Mouse (Mus musculus): ENCODE data around the gene Gm7029. TPM values are rescaled to one million over a fixed set of nuclear protein-coding genes. Genes with fewer than 3 reads are reported as not detected.
A peak's percentile ranks its signal among the peaks of the same experiment; 100 is the strongest.

Gm7029 gene
- total RNA-seq, 1 experiment from 2014 or later, result not detected

- peak; percentile 23; the same call in 1 of the 2 replicates for ATAC-seq (replicated peaks; ENCODE audit: insufficient number of reproducible peaks, low FRiP score, low TSS enrichment, poor library complexity, severe bottlenecking)
These were observed 36.2 kb downstream of the Gm7029 start for GRCm38 (mm10) chr17:33909869-33910250.

DNA sequence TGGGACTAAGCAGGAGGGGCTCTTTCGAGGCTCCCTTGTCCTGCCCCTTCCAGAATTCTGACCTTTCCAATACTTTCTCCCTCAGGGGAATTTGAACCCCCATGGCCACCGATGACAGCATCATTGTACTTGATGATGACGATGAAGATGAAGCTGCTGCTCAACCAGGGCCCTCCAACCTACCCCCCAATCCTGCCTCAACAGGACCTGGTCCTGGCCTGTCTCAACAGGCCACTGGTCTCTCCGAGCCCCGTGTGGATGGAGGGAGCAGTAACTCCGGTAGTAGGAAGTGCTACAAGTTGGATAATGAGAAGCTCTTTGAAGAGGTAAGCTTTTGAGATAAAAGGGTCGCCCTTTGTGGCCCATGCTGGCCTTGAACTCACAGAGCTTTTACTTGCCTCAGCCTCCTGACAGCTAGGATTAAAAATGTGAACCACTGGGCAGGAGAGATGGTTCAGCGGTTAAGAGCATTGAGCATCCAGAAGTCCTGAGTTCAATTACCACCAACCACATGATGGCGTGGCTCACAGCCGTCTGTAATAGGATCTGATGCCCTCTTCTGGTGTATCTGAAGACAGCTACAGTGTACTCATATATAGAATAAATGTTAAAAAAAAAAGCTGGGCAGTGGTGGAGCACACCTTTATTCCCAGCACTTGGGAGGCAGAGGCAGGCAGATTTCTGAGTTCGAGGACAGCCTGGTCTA lies 36.9 kb downstream of the Gm7029 start:
- ATAC-seq (replicated peaks; ENCODE audit: insufficient number of reproducible peaks, low FRiP score, low TSS enrichment, poor library complexity, severe bottlenecking), result no peak

DNA sequence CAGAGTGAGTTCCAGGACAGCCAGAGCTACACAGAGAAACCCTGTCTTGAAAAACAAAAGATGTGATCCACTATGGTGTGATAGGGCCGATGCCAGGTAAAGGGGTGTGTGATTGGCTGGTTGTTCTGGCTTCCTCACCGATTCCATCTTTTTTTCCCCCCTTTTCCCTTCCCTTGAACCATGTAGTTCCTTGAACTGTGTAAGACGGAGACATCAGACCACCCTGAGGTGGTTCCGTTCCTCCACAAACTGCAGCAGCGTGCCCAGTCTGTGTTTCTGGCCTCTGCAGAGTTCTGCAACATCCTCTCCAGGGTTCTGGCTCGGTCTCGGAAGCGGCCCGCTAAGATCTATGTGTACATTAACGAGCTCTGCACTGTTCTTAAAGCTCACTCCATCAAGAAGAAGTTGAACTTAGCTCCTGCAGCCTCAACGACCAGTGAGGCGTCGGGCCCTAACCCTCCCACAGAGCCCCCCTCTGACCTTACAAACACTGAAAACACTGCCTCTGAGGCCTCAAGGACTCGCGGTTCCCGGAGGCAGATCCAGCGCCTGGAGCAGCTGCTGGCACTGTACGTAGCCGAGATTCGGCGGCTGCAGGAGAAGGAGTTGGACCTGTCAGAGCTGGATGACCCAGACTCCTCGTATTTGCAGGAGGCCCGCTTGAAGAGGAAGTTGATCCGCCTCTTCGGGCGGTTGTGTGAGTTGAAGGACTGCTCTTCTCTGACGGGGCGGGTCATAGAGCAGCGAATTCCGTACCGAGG lies 37.6 kb downstream of the Gm7029 start:
- ATAC-seq (replicated peaks; ENCODE audit: insufficient number of reproducible peaks, low FRiP score, low TSS enrichment, poor library complexity, severe bottlenecking), result no peak

GRCm38 (mm10) chr17:33911813-33912414 lies 38.3 kb downstream of the Gm7029 start:
- ATAC-seq (replicated peaks; ENCODE audit: insufficient number of reproducible peaks, low FRiP score, low TSS enrichment, poor library complexity, severe bottlenecking), result no peak

- ATAC-seq (replicated peaks; ENCODE audit: insufficient number of reproducible peaks, low FRiP score, low TSS enrichment, poor library complexity, severe bottlenecking), result no peak
These were observed 39.6 kb downstream of the Gm7029 start for GRCm38 (mm10) chr17:33913264-33913663.

- no peak for ATAC-seq (replicated peaks; ENCODE audit: insufficient number of reproducible peaks, low FRiP score, low TSS enrichment, poor library complexity, severe bottlenecking)
These were observed 40.3 kb downstream of the Gm7029 start for GRCm38 (mm10) chr17:33913905-33914304.

DNA sequence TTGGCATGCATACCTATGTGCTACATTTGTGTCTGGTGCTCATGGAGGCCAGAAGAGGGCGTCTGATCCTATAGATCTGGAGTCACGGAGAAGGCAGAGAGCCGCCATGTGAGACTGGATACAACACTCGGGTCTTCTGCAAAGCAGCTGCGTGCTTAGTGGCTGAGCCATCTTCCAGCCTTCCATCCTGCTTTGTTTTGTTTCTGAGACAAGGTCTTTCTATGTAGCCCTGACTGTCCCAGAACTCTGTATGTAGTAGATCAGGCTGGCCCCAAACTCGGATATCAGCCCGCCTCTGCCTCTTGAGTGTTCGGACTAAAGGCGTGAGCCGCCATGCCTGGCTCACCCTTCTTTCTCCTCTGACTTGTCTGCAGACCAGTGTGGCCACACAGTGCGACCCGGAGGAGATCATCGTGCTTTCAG lies 41.3 kb downstream of the Gm7029 start:
- ATAC-seq (replicated peaks; ENCODE audit: insufficient number of reproducible peaks, low FRiP score, low TSS enrichment, poor library complexity, severe bottlenecking), result no peak

DNA sequence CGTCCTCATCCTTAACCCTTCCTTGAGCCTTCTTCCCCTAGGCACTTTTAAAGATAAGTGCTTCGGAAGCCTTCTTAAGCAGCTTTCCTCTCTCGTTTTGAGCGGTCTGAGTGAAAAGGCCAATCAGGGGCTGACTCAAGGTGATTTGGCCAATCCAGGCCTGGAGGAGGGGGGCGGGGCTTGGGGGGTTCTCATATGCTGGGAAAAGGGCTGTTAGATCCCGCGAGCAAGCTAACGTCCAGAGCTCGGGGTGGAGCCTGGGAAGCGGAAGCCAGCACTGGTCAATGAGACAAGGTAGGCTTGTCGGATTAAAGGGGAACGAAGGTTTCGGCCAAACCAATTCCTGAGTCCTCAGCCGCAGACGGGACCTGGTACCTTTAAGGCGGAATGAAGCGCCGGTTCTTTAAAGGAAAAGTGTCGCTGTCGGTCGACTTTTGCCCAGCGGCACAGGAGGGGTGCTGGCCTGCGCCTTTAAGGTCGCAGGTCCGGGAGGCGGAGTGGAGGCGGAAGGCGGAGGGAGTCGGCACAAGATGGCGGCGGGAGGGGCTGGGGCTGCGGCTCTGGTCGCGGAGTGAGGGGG lies 42.1 kb downstream of the Gm7029 start, which contains the start of the genes Tapbp and Zbtb22:
TSS of gene Tapbp (plus strand) at position 229 of the 580 bp plus-strand sequence.
TSS of gene Zbtb22 (plus strand) at position 234 of the 580 bp plus-strand sequence.
- peak; percentile 67 for ATAC-seq (replicated peaks; ENCODE audit: insufficient number of reproducible peaks, low FRiP score, low TSS enrichment, poor library complexity, severe bottlenecking)

DNA sequence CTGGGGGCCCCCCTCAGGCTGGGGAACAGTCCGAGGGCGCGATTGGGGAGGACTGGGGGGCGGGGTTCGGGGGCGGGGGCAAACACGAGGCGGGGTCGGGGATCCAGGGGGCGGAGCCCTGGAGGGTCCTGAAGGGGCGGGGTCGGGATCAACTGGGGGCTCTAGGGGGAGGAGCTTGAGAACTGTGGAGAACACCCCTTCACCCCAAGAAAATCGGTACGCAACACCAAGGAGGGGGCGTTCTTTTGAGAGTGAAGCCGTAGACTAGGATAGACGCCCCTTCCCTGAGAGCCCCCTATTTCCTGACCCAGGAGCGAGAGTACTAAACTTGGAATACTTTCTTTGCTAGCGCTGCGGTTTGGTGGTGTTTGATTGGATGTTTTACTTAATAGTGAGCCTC lies 42.7 kb downstream of the Gm7029 start:
- no peak for ATAC-seq (replicated peaks; ENCODE audit: insufficient number of reproducible peaks, low FRiP score, low TSS enrichment, poor library complexity, severe bottlenecking)

- ATAC-seq (replicated peaks; ENCODE audit: insufficient number of reproducible peaks, low FRiP score, low TSS enrichment, poor library complexity, severe bottlenecking), result no peak
These were observed 43.4 kb downstream of the Gm7029 start for GRCm38 (mm10) chr17:33916847-33917655.

DNA sequence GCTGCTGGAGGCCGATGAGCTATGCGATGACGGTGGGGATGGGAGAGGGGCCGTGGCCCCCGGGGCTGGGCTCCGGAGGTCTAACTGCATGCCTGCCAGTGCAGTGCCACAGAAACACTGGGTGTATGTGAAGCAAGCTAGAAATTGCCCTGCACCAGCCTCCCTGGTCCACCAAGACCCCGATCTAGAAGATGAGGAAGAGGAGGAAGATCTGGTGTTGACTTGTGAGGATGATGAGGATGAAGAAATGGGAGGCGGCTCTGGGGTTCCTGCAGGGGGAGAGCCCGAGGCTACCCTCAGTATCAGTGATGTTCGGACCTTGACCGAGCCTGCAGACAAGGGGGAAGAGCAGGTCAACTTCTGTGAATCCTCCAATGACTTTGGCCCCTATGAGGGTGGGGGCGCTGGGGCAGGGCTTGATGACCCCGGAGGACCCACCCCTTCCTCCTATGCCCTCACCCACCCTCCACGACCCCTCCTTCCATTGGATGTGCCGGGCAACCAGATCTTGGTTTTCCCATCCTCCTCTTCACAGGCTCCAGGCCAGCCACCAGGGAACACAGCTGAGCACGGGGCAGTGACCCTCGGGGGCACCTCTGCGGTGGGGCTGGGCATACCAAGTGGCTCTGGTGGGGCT lies 44.1 kb downstream of the Gm7029 start:
- no peak for ATAC-seq (replicated peaks; ENCODE audit: insufficient number of reproducible peaks, low FRiP score, low TSS enrichment, poor library complexity, severe bottlenecking)

DNA sequence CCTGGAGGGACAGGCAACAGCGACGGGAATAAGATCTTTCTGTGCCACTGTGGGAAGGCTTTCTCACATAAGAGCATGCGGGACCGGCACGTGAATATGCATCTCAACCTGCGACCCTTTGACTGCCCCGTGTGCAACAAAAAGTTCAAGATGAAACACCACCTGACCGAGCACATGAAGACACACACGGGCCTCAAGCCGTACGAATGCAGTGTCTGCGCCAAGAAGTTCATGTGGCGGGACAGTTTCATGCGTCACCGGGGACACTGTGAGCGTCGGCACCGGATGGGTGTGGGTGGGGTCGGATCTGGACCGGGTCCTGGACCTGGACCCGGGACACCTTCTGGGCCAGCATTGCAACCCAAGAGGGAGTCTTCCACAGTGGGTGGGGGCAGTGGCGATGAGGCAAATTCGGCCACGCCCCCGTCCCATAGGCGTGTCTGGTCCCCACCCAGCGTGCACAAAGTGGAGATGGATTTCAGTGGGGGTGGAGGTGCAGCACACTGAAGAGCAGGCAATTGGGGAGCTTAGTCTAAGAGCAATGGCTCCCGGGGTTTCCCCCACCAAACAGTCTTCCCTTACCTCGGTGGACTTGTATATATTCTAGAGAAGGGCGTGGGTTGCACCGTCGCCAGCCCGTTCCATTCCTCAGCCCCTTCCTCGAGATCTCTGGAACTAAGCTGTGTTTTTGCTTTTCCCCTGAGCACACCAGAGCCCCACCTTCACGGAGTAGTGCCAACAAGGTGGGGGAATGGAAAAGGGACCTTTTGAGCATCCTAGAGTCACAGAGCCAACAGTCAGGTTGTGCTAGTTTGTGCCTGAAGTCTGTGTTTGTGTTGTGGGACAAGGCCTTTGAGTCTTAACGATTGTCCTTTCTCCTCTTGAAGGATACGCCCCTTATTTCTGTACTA lies 44.9 kb downstream of the Gm7029 start:
- ATAC-seq (replicated peaks; ENCODE audit: insufficient number of reproducible peaks, low FRiP score, low TSS enrichment, poor library complexity, severe bottlenecking), result no peak

DNA sequence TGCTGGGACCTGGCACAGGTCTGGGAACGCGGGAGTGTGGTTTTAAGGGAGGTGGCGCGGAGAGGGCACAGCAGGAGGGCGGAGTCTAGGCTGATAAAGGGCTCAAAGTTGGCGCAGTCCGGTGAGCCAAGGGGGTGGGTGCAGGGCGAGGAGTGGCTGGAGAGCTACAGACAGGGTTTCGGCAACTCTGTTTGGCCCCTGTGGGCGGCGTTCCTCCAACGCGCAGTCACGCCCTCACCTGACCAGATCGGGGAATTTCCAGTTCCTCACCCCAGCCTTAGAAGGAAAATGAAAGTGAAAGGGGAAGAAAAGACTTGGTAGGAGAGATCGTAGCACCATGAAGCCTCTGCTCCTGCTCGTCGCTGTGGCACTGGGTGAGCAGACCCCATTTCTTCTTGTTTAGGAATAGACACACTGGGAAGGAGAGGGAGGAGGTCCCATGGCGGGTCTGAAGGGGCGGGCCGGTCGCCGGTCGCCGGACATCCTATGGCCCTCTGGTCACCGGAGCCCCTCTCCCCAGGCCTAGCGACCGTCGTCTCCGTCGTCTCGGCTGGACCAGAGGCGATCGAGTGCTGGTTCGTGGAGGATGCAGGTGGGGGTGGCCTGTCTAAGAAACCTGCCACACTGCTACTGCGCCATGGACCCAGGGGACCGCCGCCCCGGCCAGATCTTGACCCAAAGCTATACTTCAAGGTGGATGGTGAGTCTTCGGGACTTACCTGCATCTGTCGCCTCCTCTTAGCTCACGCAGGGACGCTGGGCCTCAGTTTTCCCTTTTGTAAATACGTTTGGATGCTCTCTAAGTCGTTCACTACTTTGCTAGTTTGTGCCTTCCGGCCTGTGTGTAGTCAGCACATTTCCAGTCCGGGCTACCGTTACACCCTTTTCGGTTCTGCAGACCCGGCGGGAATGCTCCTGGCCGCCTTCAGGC lies 46.0 kb downstream of the Gm7029 start:
- peak; percentile 57 for ATAC-seq (replicated peaks; ENCODE audit: insufficient number of reproducible peaks, low FRiP score, low TSS enrichment, poor library complexity, severe bottlenecking)

- peak; percentile 40 for ATAC-seq (replicated peaks; ENCODE audit: insufficient number of reproducible peaks, low FRiP score, low TSS enrichment, poor library complexity, severe bottlenecking)
These were observed 46.9 kb downstream of the Gm7029 start for GRCm38 (mm10) chr17:33920282-33921097.

- no peak for ATAC-seq (replicated peaks; ENCODE audit: insufficient number of reproducible peaks, low FRiP score, low TSS enrichment, poor library complexity, severe bottlenecking)
These were observed 47.7 kb downstream of the Gm7029 start for GRCm38 (mm10) chr17:33921361-33921760.
